Mouse (Mus musculus): ENCODE data around the gene Gas7. TPM values are rescaled to one million over a fixed set of nuclear protein-coding genes. Genes with fewer than 3 reads are reported as not detected.

Gene Gas7
- polyA plus RNA-seq, 1 experiment: 3.6 TPM

GRCm38 (mm10) chr11:67596856-67597255 is 141.6 kb downstream of the Gas7 start:
- TF ChIP-seq CTCF (conservative IDR thresholded peaks at IDR 0.05; ENCODE audit: insufficient read depth, insufficient read length, low read depth, low read length): no peak
- no peak for TF ChIP-seq POLR2A (IDR thresholded peaks at IDR 0.05; ENCODE audit: low read depth, low read length)
- no peaks in the 10 kb centered on the region for H3K36me3 ChIP-seq (ENCODE audit: control insufficient read depth, insufficient read depth, low read length)
- DNase-seq: no peak
- H3K27me3 ChIP-seq (replicated peaks; ENCODE audit: control insufficient read depth, insufficient read depth, low read length): no peaks in the 10 kb centered on the region
- 58% methylated on average over 6 of the region's 6 CpGs for WGBS
- no peaks in the 10 kb centered on the region for H3K4me1 ChIP-seq (ENCODE audit: control insufficient read depth, insufficient read depth, low read length)
- no peak overlapping the region for H3K27ac ChIP-seq (ENCODE audit: insufficient read depth, low read depth, low read length)
- no peak overlapping the region for H3K4me3 ChIP-seq (ENCODE audit: insufficient read depth, low read depth, low read length)

- H3K4me1 ChIP-seq (ENCODE audit: control insufficient read depth, insufficient read depth, low read length): no peaks in the 10 kb centered on the region
- DNase-seq: no peak
- TF ChIP-seq POLR2A (IDR thresholded peaks at IDR 0.05; ENCODE audit: low read depth, low read length) (no peak), CTCF (conservative IDR thresholded peaks at IDR 0.05; ENCODE audit: insufficient read depth, insufficient read length, low read depth, low read length) (no peak)
- 81% methylated on average over 7 of the region's 7 CpGs for WGBS
- no peaks in the 10 kb centered on the region for H3K36me3 ChIP-seq (ENCODE audit: control insufficient read depth, insufficient read depth, low read length)
- H3K27ac ChIP-seq (ENCODE audit: insufficient read depth, low read depth, low read length): no peak overlapping the region
- H3K27me3 ChIP-seq (replicated peaks; ENCODE audit: control insufficient read depth, insufficient read depth, low read length): no peaks in the 10 kb centered on the region
- no peak overlapping the region for H3K4me3 ChIP-seq (ENCODE audit: insufficient read depth, low read depth, low read length)
These were observed 142.2 kb downstream of the Gas7 start for GRCm38 (mm10) chr11:67597388-67597787.

DNA sequence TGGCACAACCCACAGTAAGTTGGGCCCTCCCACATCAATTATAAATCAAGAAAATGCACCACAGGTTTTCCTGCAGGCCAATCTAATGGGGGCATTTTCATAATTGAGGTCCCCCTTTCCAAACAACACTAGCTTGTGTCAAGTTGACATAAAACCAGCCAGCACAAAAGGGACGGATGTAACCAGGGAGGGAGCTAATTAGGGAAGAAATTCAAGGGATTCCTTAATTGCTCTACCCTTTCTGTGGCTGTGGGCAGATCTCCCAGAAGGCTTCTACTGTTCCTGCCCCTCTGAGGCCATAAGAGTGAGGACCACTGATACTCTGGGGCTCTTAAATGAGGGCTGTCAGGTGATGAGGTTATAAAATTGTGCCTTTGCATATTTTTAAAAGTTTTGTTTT is 143.9 kb downstream of the Gas7 start:
- no peaks in the 10 kb centered on the region for H3K4me1 ChIP-seq (ENCODE audit: control insufficient read depth, insufficient read depth, low read length)
- DNase-seq: no peak
- no peaks in the 10 kb centered on the region for H3K36me3 ChIP-seq (ENCODE audit: control insufficient read depth, insufficient read depth, low read length)
- H3K4me3 ChIP-seq (ENCODE audit: insufficient read depth, low read depth, low read length): no peak overlapping the region
- TF ChIP-seq CTCF (conservative IDR thresholded peaks at IDR 0.05; ENCODE audit: insufficient read depth, insufficient read length, low read depth, low read length): no peak
- H3K27me3 ChIP-seq (replicated peaks; ENCODE audit: control insufficient read depth, insufficient read depth, low read length): no peaks in the 10 kb centered on the region
- no peak overlapping the region for H3K27ac ChIP-seq (ENCODE audit: insufficient read depth, low read depth, low read length)
- 76% methylated on average over 1 of the region's 1 CpGs for WGBS

- Histone ChIP-seq H3K4me1 (ENCODE audit: control insufficient read depth, insufficient read depth, low read length) (no peaks in the 10 kb centered on the region), H3K27me3 (replicated peaks; ENCODE audit: control insufficient read depth, insufficient read depth, low read length) (no peaks in the 10 kb centered on the region), H3K4me3 (ENCODE audit: insufficient read depth, low read depth, low read length) (no peak overlapping the region), H3K36me3 (ENCODE audit: control insufficient read depth, insufficient read depth, low read length) (no peaks in the 10 kb centered on the region), H3K27ac (ENCODE audit: insufficient read depth, low read depth, low read length) (no peak overlapping the region)
- DNase-seq: no peak
- no peak for TF ChIP-seq POLR2A (IDR thresholded peaks at IDR 0.05; ENCODE audit: low read depth, low read length)
- no peak for TF ChIP-seq CTCF (conservative IDR thresholded peaks at IDR 0.05; ENCODE audit: insufficient read depth, insufficient read length, low read depth, low read length)
- WGBS: 76% methylated on average over 8 of the region's 8 CpGs
These were observed 145.6 kb downstream of the Gas7 start for GRCm38 (mm10) chr11:67600710-67601430.

- TF ChIP-seq CTCF (conservative IDR thresholded peaks at IDR 0.05; ENCODE audit: insufficient read depth, insufficient read length, low read depth, low read length): no peak
- TF ChIP-seq POLR2A (IDR thresholded peaks at IDR 0.05; ENCODE audit: low read depth, low read length): no peak
- 83% methylated on average over 12 of the region's 12 CpGs for WGBS
- no peak overlapping the region for H3K27ac ChIP-seq (ENCODE audit: insufficient read depth, low read depth, low read length)
- no peaks in the 10 kb centered on the region for H3K27me3 ChIP-seq (replicated peaks; ENCODE audit: control insufficient read depth, insufficient read depth, low read length)
- no peak overlapping the region for H3K4me3 ChIP-seq (ENCODE audit: insufficient read depth, low read depth, low read length)
- H3K36me3 ChIP-seq (ENCODE audit: control insufficient read depth, insufficient read depth, low read length): no peaks in the 10 kb centered on the region
- DNase-seq: no peak
- no peaks in the 10 kb centered on the region for H3K4me1 ChIP-seq (ENCODE audit: control insufficient read depth, insufficient read depth, low read length)
These were observed 147.6 kb downstream of the Gas7 start for GRCm38 (mm10) chr11:67602711-67603369.

DNA sequence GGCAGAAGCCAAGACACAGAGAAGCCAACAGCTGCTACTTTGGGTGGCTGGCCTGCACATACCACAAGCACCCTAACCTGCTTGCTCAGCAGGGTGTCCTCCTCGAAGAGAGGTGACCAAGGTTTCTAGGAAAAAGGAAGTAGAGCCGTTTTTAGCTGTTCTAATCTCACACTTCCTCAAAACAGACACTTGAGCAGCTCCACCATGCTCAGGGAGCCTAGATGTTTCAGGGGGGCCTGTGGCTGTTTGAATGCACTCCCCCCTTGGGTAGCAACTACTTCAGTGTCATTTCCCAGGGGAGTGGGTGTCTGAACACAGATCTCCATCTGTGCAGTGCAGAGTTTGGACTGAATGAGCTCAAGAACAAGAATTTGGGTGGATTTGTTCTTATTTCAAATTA is 149.2 kb downstream of the Gas7 start:
- Histone ChIP-seq H3K27me3 (replicated peaks; ENCODE audit: control insufficient read depth, insufficient read depth, low read length) (no peaks in the 10 kb centered on the region), H3K4me1 (ENCODE audit: control insufficient read depth, insufficient read depth, low read length) (no peaks in the 10 kb centered on the region), H3K36me3 (ENCODE audit: control insufficient read depth, insufficient read depth, low read length) (no peaks in the 10 kb centered on the region), H3K4me3 (ENCODE audit: insufficient read depth, low read depth, low read length) (no peak overlapping the region), H3K27ac (ENCODE audit: insufficient read depth, low read depth, low read length) (no peak overlapping the region)
- no peak for DNase-seq
- 66% methylated on average over 2 of the region's 2 CpGs for WGBS
- TF ChIP-seq POLR2A (IDR thresholded peaks at IDR 0.05; ENCODE audit: low read depth, low read length): no peak
- TF ChIP-seq CTCF (conservative IDR thresholded peaks at IDR 0.05; ENCODE audit: insufficient read depth, insufficient read length, low read depth, low read length): no peak

DNA sequence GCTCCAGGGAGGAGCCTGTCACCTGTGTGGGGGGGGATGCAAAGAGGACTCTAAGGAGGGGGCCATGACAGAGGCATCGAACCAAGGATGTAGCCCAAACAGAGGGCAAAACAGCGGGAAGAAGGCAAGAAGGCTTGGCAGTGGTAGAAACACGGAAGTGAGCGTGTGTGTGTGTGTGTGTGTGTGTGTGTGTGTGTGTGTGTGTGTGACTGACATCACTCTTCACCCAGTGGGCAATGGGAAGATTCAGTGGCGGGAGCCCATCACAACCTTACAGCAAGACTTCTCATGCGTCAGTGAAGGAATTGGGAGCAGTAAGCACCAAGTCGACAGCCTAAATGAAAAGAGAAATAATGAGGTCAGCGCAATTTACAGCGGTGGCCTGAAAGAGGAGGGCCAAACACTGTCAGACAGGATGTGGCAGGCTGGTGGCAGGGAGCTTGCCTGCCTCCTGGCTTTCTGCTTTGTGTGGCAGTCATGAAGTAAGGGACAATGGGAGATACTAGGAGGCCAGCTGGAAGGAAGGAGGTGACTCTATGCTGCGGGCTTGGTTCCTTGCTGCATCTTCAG is 153.0 kb downstream of the Gas7 start:
- TF ChIP-seq POLR2A (IDR thresholded peaks at IDR 0.05; ENCODE audit: low read depth, low read length): no peak
- no peak for TF ChIP-seq CTCF (conservative IDR thresholded peaks at IDR 0.05; ENCODE audit: insufficient read depth, insufficient read length, low read depth, low read length)
- peak; percentile 18 for DNase-seq
- no peaks in the 10 kb centered on the region for H3K36me3 ChIP-seq (ENCODE audit: control insufficient read depth, insufficient read depth, low read length)
- H3K27ac ChIP-seq (ENCODE audit: insufficient read depth, low read depth, low read length): no peak overlapping the region
- no peaks in the 10 kb centered on the region for H3K4me1 ChIP-seq (ENCODE audit: control insufficient read depth, insufficient read depth, low read length)
- 75% methylated on average over 10 of the region's 10 CpGs for WGBS
- H3K4me3 ChIP-seq (ENCODE audit: insufficient read depth, low read depth, low read length): no peak overlapping the region
- no peaks in the 10 kb centered on the region for H3K27me3 ChIP-seq (replicated peaks; ENCODE audit: control insufficient read depth, insufficient read depth, low read length)
